Mouse (Mus musculus) myocyte (in vitro differentiated cells): Measurements from ENCODE around the gene Milr1. TPM values are rescaled to one million over a fixed set of nuclear protein-coding genes. Genes with fewer than 3 reads are reported as not detected.

ENCODE experiments used
- H3K27me3 ChIP-seq: one replicate; pipeline ENCODE4 v1.6.1; 2011; ENCODE audit not compliant: control insufficient read depth, insufficient read depth, insufficient read length
- H3K36me3 ChIP-seq: one replicate; pipeline ENCODE4 v1.6.1; 2011; ENCODE audit not compliant: control insufficient read depth, insufficient read depth
- H3K4me2 ChIP-seq: one replicate; pipeline ENCODE4 v1.6.1; 2011; ENCODE audit warnings: low read depth, control low read depth
- H3K4me3 ChIP-seq: one replicate; pipeline ENCODE4 v1.5.1; 2011; ENCODE audit warnings: mild to moderate bottlenecking, control low read depth, moderate library complexity
- H3K79me2 ChIP-seq: one replicate; pipeline ENCODE4 v1.6.1; 2011; ENCODE audit not compliant: control insufficient read depth, insufficient read depth
- H3ac ChIP-seq: one replicate; pipeline ENCODE4 v1.6.1; 2011; ENCODE audit not compliant: control insufficient read depth, insufficient read length
- CEBPB ChIP-seq: IDR thresholded peaks from 2 replicates; pipeline ENCODE4 v1.6.1; 2011; ENCODE audit warnings: mild to moderate bottlenecking, moderate library complexity; ENCODE audit not compliant: poor library complexity, insufficient read depth, severe bottlenecking
- E2F4 ChIP-seq: IDR thresholded peaks from one replicate; pipeline ENCODE4 v1.6.1; 2011; ENCODE audit warnings: mild to moderate bottlenecking, control low read depth, moderate library complexity; ENCODE audit not compliant: insufficient read depth
- MAX ChIP-seq: IDR thresholded peaks from one replicate; pipeline ENCODE4 v1.6.1; 2011; ENCODE audit warnings: low read depth, mild to moderate bottlenecking, control low read depth
- MYOD1 ChIP-seq, 3 experiments: IDR thresholded peaks; one replicate each; pipeline ENCODE4 v1.6.1; 2011; ENCODE audit warnings: control low read depth in 2 of 3, low read depth in 2 of 3, mild to moderate bottlenecking in 2 of 3, moderate library complexity in 1 of 3; ENCODE audit not compliant: insufficient read length in 2 of 3, control insufficient read depth in 1 of 3
- MYOG ChIP-seq, 3 experiments: IDR thresholded peaks; one replicate each; pipeline ENCODE4 v1.6.1; 2011; ENCODE audit warnings: control low read depth in 2 of 3, low read depth in 2 of 3, mild to moderate bottlenecking in 2 of 3; ENCODE audit not compliant: insufficient read length in 2 of 3, control insufficient read depth in 1 of 3, insufficient read depth in 1 of 3
- POLR2A ChIP-seq: IDR thresholded peaks from one replicate; pipeline ENCODE4 v1.6.1; 2011; ENCODE audit warnings: low read depth, mild to moderate bottlenecking, control low read depth, moderate library complexity; ENCODE audit not compliant: insufficient read length
- POLR2AphosphoS2 ChIP-seq: IDR thresholded peaks from one replicate; pipeline ENCODE4 v1.6.1; 2011; ENCODE audit warnings: low read depth, control low read depth; ENCODE audit not compliant: insufficient read length
- REST ChIP-seq: IDR thresholded peaks from one replicate; pipeline ENCODE4 v1.6.1; 2011; ENCODE audit warnings: mild to moderate bottlenecking, control low read depth, moderate library complexity; ENCODE audit not compliant: insufficient read depth, insufficient read length
- SRF ChIP-seq: IDR thresholded peaks from one replicate; pipeline ENCODE4 v1.6.1; 2011; ENCODE audit warnings: low read depth; ENCODE audit not compliant: control insufficient read depth, insufficient read length
- TCF12 ChIP-seq: IDR thresholded peaks from one replicate; pipeline ENCODE4 v1.6.1; 2011; ENCODE audit warnings: mild to moderate bottlenecking, control low read depth; ENCODE audit not compliant: poor library complexity, insufficient read depth, severe bottlenecking
- TCF3 ChIP-seq: IDR thresholded peaks from one replicate; pipeline ENCODE4 v1.6.1; 2011; ENCODE audit warnings: low read depth, control low read depth; ENCODE audit not compliant: insufficient read length
- USF1 ChIP-seq: IDR thresholded peaks from one replicate; pipeline ENCODE4 v1.6.1; 2011; ENCODE audit warnings: low read depth, mild to moderate bottlenecking, control low read depth, moderate library complexity
- polyA plus RNA-seq: library from polyadenylated mRNA; unstranded; fragments of >200 nt; fragmentation: generic; extraction: Trizol; gene quantifications from one replicate; pipeline ENCODE4 v1.2.1, GENCODE M21; 2012; ENCODE audit warnings: missing spikeins

Milr1 gene
- polyA plus RNA-seq, 1 experiment, result 7.7 TPM

DNA sequence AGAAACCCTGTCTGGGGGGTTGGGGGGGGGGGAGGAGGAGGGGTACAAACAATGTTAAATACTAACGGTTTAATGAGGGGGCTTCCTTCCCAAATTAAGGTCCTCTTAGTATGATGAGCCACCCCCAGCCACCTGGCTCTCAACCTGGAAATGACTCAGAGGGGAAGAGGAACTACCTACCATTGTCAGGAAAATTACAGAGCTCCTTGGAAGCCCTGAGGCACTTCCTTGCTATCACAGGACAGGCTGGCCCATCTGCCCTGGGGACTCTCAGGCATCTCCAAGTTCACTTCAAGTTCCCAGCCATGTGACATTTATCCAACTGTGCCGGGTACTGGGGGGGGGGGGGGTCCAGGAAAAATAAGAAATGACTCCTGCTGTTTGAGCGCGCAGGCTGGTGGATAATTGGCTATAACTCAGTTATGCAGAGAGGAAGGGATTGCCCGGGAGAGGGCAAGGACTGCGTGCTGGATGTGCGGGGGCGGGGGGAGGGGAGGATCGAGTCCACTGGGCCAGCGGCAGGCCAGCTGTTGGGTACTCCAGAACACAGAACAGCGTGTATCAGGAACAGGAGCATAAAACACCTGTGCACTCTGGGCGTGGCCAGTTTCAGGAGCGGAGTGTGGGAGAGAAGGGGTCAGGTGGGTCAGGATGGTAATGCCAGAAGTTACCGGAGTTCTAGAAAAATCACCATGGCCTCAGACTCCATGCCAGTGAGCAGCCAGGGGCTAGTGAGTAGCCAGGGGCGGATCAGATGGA lies 41.6 kb upstream of the Milr1 start:
- H3K27me3 ChIP-seq, result no peaks in the 10 kb centered on the region
- no peaks in the 10 kb centered on the region for H3K36me3 ChIP-seq
- TF ChIP-seq USF1, result no peak
- TF ChIP-seq MYOD1 (IDR thresholded peaks at IDR 0.05; ENCODE audit: control insufficient read depth in 1 of 3, insufficient read length in 2 of 3, low read depth in 2 of 3), result peak in 1 of 3 experiments; percentile 5
- H3K4me2 ChIP-seq, result no peak overlapping the region
- no peaks in the 10 kb centered on the region for H3K79me2 ChIP-seq
- H3ac ChIP-seq, result no peak overlapping the region
- H3K4me3 ChIP-seq, result no peak overlapping the region

GRCm38 (mm10) chr11:106710789-106711188 lies 40.2 kb upstream of the Milr1 start:
- TF ChIP-seq MYOD1 (IDR thresholded peaks at IDR 0.05; ENCODE audit: control insufficient read depth in 1 of 3, insufficient read length in 2 of 3, low read depth in 2 of 3) (no peak), E2F4 (no peak), POLR2A (no peak), REST (no peak), SRF (no peak), POLR2AphosphoS2 (no peak), MYOG (IDR thresholded peaks at IDR 0.05; ENCODE audit: control insufficient read depth in 1 of 3, insufficient read depth in 1 of 3, insufficient read length in 2 of 3, low read depth in 2 of 3) (no peak), USF1 (no peak), TCF12 (no peak), TCF3 (no peak), MAX (no peak), CEBPB (no peak)

DNA sequence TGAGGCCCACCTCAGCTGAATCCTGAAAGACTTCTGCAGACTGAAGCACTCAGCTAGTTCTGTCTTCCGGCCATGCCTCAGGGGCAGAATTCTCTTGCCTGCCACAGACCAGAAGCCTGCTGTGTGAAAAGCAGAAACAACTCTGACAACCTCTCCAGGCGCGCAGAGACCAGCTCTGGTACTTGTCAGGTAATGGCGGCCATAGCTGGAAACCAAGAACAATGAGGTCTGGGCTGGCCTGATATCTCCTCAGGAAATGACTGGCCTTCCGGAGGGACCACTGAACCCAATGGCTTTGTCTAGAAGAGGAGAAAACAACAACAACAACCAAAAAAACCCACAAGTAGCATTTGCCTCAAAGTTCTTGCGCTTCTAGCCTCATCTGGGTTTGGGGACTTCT lies 36.0 kb upstream of the Milr1 start:
- Histone ChIP-seq H3K4me2 (no peak overlapping the region), H3ac (no peak overlapping the region), H3K79me2 (no peaks in the 10 kb centered on the region), H3K27me3 (no peaks in the 10 kb centered on the region), H3K36me3 (no peaks in the 10 kb centered on the region), H3K4me3 (no peak overlapping the region)
- TF ChIP-seq MYOD1 (IDR thresholded peaks at IDR 0.05; ENCODE audit: control insufficient read depth in 1 of 3, insufficient read length in 2 of 3, low read depth in 2 of 3) (no peak), SRF (no peak), USF1 (no peak)

More at GRCm38 (mm10) chr11:106710789-106711188, 40.2 kb upstream of the Milr1 start:
- no peak overlapping the region for H3K4me3 ChIP-seq
- H3K36me3 ChIP-seq, result no peaks in the 10 kb centered on the region
- H3ac ChIP-seq, result no peak overlapping the region
- H3K27me3 ChIP-seq, result no peaks in the 10 kb centered on the region
- no peaks in the 10 kb centered on the region for H3K79me2 ChIP-seq
- no peak overlapping the region for H3K4me2 ChIP-seq

DNA sequence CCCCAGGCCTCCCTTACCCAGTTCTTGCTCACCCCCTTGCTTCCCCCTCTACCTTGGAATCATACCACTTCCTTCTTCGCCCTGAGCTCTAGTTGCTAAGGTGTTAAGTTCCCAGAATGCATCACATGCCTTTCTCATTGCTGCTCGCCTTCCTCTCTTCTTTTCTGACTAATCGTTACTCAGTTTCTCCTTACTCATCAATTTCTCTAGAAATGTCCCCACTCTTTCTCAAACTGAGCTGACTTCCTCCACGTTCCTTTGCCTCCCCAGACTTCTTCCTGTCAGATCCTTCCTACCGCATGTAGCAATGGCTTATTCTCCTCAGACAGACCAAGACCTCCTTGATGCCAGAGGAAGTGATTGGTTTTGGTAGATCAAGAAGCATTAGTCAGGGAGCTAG lies 34.5 kb upstream of the Milr1 start:
- Histone ChIP-seq H3K27me3 (no peaks in the 10 kb centered on the region), H3K4me2 (no peak overlapping the region), H3K4me3 (no peak overlapping the region), H3ac (no peak overlapping the region), H3K79me2 (no peaks in the 10 kb centered on the region), H3K36me3 (no peaks in the 10 kb centered on the region)
- TF ChIP-seq MAX (no peak), SRF (no peak), CEBPB (no peak), POLR2A (no peak), USF1 (no peak), REST (no peak), E2F4 (no peak), TCF12 (no peak), POLR2AphosphoS2 (no peak), MYOD1 (IDR thresholded peaks at IDR 0.05; ENCODE audit: control insufficient read depth in 1 of 3, insufficient read length in 2 of 3, low read depth in 2 of 3) (no peak), TCF3 (no peak), MYOG (IDR thresholded peaks at IDR 0.05; ENCODE audit: control insufficient read depth in 1 of 3, insufficient read depth in 1 of 3, insufficient read length in 2 of 3, low read depth in 2 of 3) (no peak)

DNA sequence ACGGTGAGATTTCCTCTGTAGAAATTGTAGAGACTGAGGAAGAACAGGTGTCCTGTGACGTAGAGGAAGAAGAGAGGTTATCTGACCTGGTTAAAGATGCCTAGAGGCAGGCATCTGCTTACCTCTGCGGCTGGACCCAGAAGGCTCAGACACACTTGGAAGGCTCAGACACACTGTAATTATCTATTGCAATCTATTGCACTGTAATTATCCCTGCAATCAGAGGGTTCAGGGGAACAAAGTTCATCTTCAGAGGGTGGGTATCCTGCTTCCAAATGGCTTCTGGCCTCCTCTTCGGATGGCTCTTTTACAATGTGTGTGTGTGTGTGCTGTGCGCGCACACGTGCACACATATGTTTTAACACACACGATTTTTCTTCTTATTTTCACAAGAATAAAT lies 30.6 kb upstream of the Milr1 start:
- Histone ChIP-seq H3K79me2 (no peaks in the 10 kb centered on the region), H3K4me3 (no peak overlapping the region), H3K27me3 (no peaks in the 10 kb centered on the region), H3ac (no peak overlapping the region), H3K36me3 (no peaks in the 10 kb centered on the region), H3K4me2 (no peak overlapping the region)
- TF ChIP-seq POLR2A (no peak), SRF (no peak), MYOD1 (IDR thresholded peaks at IDR 0.05; ENCODE audit: control insufficient read depth in 1 of 3, insufficient read length in 2 of 3, low read depth in 2 of 3) (no peak), E2F4 (no peak), MAX (no peak), REST (no peak), TCF3 (no peak), POLR2AphosphoS2 (no peak), MYOG (IDR thresholded peaks at IDR 0.05; ENCODE audit: control insufficient read depth in 1 of 3, insufficient read depth in 1 of 3, insufficient read length in 2 of 3, low read depth in 2 of 3) (no peak), TCF12 (no peak), CEBPB (no peak), USF1 (no peak)
